Mouse (Mus musculus): ENCODE measurements around the gene Scn3b. TPM values are rescaled to one million over a fixed set of nuclear protein-coding genes. Genes with fewer than 3 reads are reported as not detected.

Scn3b gene
- total RNA-seq, 2 experiments from 2014 or later = 110 to 116 TPM

- DNase-seq (ENCODE audit: extremely low spot score in 1 of 2, low spot score in 2 of 2) = peak in 1 of 2 experiments; percentile 50
- intact Hi-C loops (cut with DNase I) = no loop called here
- no peak for TF ChIP-seq CTCF (IDR thresholded peaks at IDR 0.05)
These were observed 52.1 kb downstream of the Scn3b start for GRCm38 (mm10) chr9:40320879-40321667.

GRCm38 (mm10) chr9:40321668-40322003 is 52.6 kb downstream of the Scn3b start:
- intact Hi-C loops (cut with DNase I) = no loop called here
- no peak for TF ChIP-seq CTCF (IDR thresholded peaks at IDR 0.05)
- Histone ChIP-seq H3K4me3 (no peak overlapping the region), H3K27ac (peak overlapping the region; percentile 48)
- no peak for DNase-seq (ENCODE audit: extremely low spot score in 1 of 2, low spot score in 2 of 2)

More at GRCm38 (mm10) chr9:40320879-40321667, 52.1 kb downstream of the Scn3b start:
- H3K4me3 ChIP-seq = no peak overlapping the region; the same call in 1 of the 2 replicates
- peak overlapping the region; percentile 84 for H3K27ac ChIP-seq

DNA sequence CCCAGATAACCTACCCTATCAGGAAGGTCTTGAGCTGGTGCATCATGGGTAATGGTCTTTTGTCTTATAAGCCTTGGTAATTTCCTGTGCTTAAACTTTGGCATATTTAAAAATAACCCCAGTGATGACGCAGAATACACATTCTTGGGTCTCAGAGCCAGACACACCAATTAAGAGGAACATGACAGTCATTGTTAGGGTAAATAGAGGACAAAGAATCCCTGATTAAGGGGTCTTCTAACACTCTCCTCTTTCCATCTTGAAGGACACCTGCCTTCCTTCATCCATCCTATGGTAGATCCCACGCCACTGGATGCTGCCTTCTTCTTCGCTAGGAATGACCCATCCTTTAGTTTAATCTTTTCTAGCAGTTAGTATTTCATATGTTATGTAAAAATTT is 53.4 kb downstream of the Scn3b start:
- TF ChIP-seq CTCF (IDR thresholded peaks at IDR 0.05) = no peak
- intact Hi-C loops (cut with DNase I) = no loop called here

GRCm38 (mm10) chr9:40323171-40323570 is 54.2 kb downstream of the Scn3b start:
- Histone ChIP-seq H3K4me3 (no peak overlapping the region), H3K27ac (no peak overlapping the region)
- no peak for DNase-seq (ENCODE audit: extremely low spot score in 1 of 2, low spot score in 2 of 2)
- intact Hi-C loops (cut with DNase I) = no loop called here
- no peak for TF ChIP-seq CTCF (IDR thresholded peaks at IDR 0.05)

More for the DNA sequence above, 53.4 kb downstream of the Scn3b start:
- no peak for DNase-seq (ENCODE audit: extremely low spot score in 1 of 2, low spot score in 2 of 2)
- Histone ChIP-seq H3K27ac (no peak overlapping the region; the same call in 1 of the 2 replicates), H3K4me3 (no peak overlapping the region)

DNA sequence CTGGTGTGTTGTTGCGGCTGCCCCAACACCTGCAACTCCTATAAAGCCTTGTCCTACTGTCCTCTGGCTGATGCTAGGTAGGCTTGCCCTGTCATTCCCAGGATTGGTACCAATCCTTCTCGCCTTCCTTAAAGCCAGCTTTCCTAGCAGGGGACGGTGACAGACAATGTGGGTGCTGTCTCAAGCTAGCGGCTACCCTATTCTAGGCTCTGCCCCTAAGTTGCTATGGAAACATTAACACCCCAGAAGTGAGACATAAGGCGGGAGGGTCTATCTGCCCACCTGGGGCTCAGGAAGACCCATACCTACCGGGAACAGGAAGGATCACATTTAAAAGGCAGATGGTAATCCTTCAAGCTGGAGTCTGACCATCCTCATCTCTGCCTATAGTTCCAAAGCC is 54.8 kb downstream of the Scn3b start:
- Histone ChIP-seq H3K4me3 (no peak overlapping the region), H3K27ac (peak overlapping the region; percentile 48)
- no peak for TF ChIP-seq CTCF (IDR thresholded peaks at IDR 0.05)
- intact Hi-C loops (cut with DNase I) = no loop called here
- DNase-seq (ENCODE audit: extremely low spot score in 1 of 2, low spot score in 2 of 2) = no peak

- H3K27ac ChIP-seq = no peak overlapping the region; the same call in 1 of the 2 replicates
These were observed 55.3 kb downstream of the Scn3b start for GRCm38 (mm10) chr9:40324232-40324792.

DNA sequence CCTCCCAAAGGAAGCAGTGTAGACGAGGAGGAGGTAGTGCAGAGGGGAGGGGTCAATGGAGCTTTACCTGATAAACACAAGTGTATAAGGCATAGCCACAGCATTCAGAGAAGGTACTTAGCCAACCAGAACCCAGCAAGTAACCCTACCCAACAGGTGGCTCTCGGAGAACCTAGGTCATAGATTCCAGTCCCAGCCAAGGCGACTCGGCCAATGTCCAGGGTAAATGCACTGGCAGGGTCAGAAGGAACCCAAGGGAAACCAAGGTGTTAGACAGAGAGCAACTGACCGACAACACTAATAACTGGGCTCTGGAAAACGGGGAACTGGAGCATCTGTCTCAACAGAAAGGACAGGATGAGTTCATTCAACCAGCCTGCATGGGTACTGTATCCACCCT is 55.8 kb downstream of the Scn3b start:
- Histone ChIP-seq H3K4me3 (no peak overlapping the region), H3K27ac (no peak overlapping the region)
- DNase-seq (ENCODE audit: extremely low spot score in 1 of 2, low spot score in 2 of 2) = no peak
- no peak for TF ChIP-seq CTCF (IDR thresholded peaks at IDR 0.05)
- intact Hi-C loops (cut with DNase I) = no loop called here

More at GRCm38 (mm10) chr9:40324232-40324792, 55.3 kb downstream of the Scn3b start:
- TF ChIP-seq CTCF (IDR thresholded peaks at IDR 0.05) = no peak
- no peak for DNase-seq (ENCODE audit: extremely low spot score in 1 of 2, low spot score in 2 of 2)
- H3K4me3 ChIP-seq = no peak overlapping the region
- intact Hi-C loops (cut with DNase I) = no loop called here

DNA sequence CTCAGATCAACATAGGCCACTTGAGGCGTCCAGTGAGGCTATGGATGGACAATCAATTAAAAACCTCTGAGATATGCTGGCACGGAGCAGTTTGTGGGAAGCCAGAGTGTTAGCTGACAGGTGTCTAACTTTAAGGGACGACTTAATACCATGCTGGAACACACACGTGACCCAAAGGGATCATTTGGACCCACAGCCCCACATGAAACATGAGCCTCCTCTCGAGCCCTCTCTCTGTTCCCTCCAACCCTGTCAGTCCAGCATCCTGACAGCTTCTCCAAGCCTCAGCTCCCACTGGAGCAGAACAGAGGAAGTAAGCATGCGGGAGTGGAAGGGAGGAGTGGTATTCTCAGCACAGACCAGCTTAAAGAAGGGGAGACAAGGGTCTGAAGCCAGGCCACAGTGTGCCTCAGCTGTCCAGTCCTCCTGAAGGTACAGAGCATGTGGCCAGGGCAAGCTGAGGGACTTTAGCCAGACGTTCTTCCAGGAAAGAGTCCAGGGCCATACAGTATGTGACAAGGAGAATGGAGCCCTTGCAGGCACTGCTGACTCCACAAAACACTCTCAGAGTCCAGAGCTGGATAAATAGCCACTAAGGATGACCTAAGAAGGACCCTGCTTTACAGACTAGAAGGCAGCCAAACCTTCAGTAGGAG is 57.4 kb downstream of the Scn3b start:
- no peak overlapping the region for H3K4me3 ChIP-seq
- H3K27ac ChIP-seq = peak overlapping the region; percentile 36; the same call in 1 of the 2 replicates
- intact Hi-C loops (cut with DNase I) = no loop called here
- no peak for TF ChIP-seq CTCF (IDR thresholded peaks at IDR 0.05)
- no peak for DNase-seq (ENCODE audit: extremely low spot score in 1 of 2, low spot score in 2 of 2)

DNA sequence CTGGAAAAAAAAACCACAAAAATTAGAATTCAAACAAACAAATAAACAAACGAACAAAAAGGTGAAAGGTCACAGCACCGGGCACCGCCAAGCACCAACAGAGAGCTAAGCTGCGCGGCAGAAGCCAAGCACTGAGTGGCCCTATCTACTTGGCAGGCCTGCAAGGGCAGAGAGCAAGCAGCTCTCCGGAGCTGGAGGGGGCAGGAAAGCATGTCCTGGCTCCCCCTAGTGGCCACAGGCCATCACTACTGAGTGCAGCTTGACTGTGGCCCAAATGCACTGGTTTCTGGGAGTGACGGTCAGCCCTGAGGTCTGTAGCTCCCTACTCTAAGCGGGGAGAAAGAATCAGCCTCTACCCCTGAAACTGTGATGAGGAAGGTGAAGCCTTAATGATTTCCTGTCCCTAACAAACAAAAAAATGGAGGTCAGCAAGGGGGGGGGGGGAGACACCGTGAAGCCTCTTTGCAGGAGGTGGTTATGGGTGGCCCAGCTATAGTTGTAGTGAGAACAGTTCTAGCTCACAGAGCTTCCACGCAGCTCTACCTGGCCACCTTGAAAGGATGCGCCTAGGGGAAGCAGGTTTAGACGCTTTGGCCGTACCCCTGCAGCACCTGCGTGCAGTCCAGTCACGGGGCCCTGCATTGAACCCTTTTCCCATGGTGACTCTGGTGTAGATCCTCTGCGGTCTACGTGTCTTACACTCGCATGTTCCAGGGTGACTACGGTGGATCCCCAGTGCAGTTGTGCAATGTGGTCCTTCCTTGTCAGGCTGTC is 61.8 kb downstream of the Scn3b start:
- peak; percentile 98 for TF ChIP-seq CTCF (IDR thresholded peaks at IDR 0.05)
- no peak overlapping the region for H3K4me3 ChIP-seq
- DNase-seq (ENCODE audit: extremely low spot score in 1 of 2, low spot score in 2 of 2) = peak; percentile 86 to 91
- H3K27ac ChIP-seq = peak overlapping the region; percentile 63
- intact Hi-C loops (cut with DNase I) = loop anchor here (1.0 kb wide), 1 partner anchor 104 kb away; no protein-coding TSS in a partner anchor

DNA sequence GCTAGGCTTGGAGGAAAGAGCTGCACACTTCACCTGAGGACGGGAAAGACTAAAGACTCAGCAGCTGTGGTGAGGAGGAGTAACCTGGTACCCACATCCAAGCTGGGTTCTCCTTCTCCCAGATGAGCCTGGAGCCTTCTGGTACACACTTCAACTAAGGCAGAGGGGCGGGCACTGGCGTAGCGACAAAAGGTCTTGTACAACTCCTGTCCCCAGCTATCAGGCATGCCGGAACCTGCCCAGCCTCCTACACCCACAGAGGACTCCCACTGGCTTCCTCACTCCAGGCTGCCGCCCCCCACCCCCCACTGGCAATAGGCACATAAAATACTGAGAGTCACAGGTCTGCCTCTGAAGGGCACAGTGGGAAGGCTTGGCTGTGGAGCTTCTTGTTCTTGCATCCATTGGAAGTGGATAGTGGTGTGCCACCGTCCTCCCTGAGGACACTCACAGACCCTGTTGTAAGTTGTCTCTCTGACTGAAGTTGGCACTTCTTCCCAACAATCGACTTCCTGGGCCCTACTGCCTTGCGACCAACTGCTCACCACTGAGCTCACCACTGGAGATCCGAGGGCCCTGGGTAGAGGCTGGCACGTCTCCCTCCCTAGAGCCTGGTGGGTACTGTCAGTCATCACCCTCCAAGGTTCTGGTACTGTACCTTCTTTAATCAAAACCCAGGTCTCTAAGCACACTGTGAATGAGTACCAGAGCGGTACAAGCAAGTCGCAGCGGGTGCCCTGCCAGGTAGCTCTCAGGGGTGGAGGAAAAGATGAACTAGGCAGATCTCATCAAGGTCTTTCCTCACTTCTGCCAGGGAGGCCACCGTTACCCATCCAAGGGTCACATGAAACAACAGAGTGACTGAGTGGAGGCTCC is 62.6 kb downstream of the Scn3b start:
- intact Hi-C loops (cut with DNase I) = no loop called here
- TF ChIP-seq CTCF (IDR thresholded peaks at IDR 0.05) = no peak
- H3K4me3 ChIP-seq = no peak overlapping the region
- peak overlapping the region; percentile 63; the same call in 1 of the 2 replicates for H3K27ac ChIP-seq
- no peak for DNase-seq (ENCODE audit: extremely low spot score in 1 of 2, low spot score in 2 of 2)

DNA sequence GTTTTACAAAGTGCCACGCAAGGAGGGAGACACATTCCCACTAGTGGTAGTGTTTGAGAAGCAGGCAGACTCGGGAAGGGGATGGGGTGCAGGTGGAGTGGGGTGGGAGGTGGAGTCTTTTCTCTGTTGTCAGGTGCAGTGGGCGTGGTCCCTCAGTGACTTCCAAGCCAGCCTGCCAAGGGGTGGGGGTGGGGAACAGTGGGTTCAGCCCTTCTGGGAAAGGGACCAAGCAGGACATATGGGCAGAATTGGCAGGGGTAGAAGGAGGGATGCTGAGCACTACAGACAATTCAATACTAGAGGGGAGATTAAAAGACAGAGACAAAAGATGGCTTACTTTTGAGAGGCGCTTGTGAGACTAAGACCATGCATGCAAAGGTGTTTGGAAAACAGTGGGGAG is 63.3 kb downstream of the Scn3b start:
- TF ChIP-seq CTCF (IDR thresholded peaks at IDR 0.05) = no peak
- intact Hi-C loops (cut with DNase I) = no loop called here
- Histone ChIP-seq H3K27ac (peak overlapping the region; percentile 40), H3K4me3 (no peak overlapping the region)
- DNase-seq (ENCODE audit: extremely low spot score in 1 of 2, low spot score in 2 of 2) = peak in 1 of 2 experiments; percentile 59
